Mouse (Mus musculus) embryo, embryonic 11.5 days (tissue): Measurements from ENCODE around the gene Edem2.
"Not testable (repeated sequence)": the region's sequence is repeated elsewhere in the genome, so short reads cannot be mapped to it uniquely, and the experiment has no call there.

Experiments used
- DNase-seq: peaks from one replicate; pipeline ENCODE4 v3.0.0-alpha.2; 2012; ENCODE audit warnings: low read depth, low spot score

Gene Edem2

DNA sequence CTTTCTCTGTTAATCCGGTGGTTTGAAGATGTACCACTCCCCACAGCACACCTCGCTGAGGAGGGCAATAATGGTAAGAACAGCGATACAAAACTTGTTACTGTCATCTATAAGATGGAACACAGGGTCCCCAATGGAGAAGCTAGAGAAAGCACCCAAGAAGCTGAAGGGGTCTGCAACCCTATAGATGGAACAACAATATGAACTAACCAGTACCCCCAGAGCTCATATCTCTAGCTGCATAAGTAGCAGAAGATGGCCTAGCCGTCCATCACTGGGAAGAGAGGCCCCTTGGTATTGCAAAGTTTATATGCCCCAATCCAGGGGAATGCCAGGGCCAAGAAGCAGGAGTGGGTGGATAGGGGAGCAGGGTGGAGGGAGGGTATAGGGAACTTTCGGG, 6.5 kb upstream of the Edem2 start, which contains the start of gene Gm17581:
Gene Gm17581 (minus strand): TSS at position 101 of the 400 bp plus-strand sequence.
- not testable (repeated sequence) for DNase-seq

DNA sequence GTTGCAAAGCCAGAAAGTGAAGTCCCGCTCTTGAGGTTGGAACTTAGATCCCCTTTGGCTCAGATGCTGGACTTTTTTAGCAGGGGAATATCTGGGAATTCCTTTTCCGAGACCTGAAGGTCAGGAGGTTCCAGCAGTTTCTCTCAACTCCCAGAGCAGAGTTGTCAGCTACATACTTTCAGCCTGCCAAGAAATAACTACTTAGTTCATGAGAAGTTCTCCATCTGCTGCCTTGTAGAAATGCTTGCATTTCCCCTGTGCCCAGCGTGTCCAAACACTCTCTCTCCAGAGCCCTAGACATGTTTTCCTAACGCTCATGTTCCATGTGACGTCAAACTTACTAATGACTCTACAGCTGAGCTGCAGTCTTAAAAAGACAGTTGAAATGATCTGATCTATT, 5.8 kb upstream of the Edem2 start:
- no peak for DNase-seq

DNA sequence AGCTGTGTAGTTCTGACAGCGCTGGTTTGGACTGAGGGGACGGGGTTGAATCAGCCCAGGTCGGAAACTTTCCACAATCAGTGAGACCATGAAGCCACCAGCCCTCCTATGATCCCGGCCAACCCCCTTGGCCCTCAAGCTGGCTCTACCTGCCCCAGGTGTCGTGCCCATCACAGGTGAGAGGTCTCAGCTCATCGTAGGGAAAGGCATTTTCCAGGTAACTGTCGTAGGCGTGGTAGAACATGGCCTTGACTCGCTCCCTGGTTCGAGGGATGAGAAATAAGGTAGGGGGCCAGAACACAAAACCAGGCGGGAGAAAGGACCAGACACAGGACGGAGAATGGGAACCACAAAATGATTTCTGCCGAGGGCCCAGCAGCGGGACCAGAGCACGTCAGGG, 533 bp downstream of the Edem2 start:
- no peak for DNase-seq

DNA sequence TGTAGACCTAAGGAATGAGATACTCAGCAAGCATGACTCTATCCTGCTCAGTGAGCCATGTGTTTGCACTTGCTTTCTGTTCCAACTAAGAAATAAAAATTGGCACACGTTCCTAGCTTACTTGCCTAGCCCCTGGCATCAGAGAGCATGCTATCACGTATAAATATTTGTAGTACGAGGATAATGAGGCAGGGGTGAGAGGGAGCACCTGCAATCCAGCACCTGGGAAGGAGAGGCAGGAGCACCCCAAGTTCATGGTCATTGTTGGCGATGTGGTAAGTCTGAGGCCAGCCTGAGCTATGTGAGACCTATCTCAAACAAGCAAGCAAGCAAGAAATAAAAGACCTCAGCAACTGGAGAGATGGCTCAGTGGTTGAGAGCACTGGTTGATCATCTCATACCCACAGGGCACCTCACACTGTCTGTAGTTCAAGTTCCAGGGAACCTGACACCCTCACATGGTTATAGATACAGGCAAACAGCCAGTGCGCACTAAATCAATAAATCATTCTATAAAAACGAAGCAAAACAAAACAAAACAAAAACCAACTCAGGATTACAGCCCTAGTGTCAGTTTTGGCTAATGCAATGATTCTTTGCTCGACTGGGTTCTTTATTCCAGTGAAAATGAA, 1.4 kb downstream of the Edem2 start:
- DNase-seq = no peak

DNA sequence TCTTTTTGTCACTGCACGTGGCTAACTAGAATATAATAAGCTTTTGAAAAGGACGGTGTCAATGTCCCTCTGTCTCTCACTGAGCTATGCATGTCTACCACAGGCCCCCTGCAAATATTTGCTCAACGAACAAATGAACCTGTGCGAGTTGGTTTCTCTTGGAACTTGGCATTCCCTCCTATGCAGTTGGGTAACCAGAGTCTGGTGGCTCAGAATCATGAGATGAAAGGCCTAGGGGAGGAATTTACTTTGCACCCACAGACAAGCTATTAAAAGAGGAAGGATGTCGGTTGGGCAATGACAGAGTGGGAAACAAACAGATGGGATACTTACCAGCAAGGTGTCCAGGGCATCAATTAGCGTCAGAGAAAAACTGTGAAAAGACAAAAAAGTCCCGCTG, 3.0 kb downstream of the Edem2 start:
- DNase-seq = no peak

DNA sequence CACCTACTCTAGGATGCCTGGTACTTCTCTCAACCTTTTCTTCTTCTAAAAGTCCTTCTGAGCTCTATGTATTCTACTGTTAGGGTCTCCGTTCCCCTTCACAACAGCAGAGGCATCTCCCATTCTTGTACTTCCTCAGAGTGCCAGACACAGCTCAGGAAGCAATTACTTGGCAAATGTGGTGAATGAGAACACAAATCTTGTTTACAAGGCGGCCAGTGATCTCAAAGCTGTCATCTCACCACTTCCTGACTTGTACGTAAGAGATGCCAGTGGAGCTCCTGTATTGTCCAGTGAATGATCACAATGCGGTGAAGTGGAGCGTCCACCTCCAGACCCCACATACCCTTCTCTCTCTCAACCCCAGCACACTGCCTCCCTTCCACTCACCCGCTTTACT, 4.7 kb downstream of the Edem2 start:
- no peak for DNase-seq

DNA sequence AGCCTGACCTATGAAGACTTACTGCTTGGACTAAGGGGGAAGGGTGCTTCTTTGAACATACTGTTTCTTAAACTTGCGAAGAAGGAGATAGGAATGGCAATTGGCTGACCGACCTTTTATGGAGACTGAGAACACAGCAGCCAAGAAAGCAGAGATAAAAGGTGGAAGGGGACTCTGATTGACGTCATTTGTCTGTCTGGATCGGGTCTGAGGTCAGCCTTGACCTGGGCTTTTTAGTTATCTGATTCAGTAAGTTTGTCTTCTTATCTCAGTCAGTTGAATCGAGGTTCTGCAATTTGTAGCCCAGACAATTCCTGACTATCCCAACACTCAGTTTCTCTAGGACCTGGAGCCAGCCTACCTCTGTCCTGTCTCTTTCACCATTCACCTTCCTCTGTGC, 5.2 kb downstream of the Edem2 start:
- no peak for DNase-seq

DNA sequence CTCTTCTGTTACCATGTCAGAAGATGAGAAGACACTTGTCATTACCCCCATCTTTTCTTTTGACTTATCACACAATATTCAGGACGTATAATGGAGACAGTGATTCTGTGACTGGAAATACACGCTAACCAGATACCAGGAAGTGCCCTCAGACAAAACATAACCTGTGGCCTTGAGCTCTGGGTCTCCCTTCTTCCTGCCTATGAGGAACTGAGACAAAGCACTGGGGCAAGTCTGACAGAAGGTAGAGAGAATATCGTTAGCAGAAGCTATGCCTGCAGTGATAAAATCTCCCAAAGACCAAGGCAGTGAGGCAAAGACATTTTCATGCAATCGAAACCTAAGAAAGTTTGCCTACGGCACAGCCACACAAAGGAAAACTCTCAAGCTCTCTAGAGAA, 8.7 kb downstream of the Edem2 start:
- DNase-seq = no peak

DNA sequence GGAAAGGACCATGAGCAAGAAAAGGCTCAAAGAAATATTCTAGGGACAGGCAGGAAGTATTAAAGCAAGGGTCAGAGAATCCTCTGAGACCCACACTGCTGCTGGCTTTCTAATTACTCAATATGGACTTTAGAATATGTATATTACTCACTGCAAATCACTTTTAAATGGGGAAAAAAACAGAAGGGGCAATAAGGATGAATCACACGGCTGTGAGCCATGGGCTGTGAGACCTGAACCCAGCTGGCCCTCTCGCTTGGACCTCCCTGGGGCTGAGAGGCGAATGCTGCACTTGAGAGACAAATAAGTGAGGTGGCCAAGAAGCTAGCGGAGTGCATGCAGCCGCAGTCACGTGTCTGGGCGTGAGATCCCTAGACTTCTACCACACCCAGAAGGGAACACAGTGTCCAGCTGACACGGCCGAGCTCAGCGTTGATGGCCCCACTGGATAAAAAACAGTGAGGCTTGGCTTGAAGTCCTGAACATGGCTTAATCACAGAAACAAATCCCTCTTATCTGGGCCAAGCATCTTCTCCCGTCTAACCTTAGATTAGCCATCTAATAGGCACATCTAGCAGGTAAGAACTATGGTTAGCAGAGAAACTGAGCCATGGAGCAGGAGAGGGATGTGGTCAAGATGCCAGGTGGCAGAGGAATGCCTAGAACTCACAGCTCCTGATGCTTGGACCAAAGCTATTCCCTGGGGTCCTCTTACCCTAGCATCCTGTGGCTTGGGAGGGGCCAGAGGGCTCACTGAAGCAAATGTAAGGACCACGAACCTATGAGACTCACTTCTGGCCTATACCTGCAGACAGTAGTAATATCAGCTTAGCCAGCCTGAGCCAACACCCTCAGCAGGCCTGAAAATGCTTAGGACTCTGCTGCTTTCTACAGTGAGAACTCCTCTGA, 11.9 kb downstream of the Edem2 start:
- no peak for DNase-seq

DNA sequence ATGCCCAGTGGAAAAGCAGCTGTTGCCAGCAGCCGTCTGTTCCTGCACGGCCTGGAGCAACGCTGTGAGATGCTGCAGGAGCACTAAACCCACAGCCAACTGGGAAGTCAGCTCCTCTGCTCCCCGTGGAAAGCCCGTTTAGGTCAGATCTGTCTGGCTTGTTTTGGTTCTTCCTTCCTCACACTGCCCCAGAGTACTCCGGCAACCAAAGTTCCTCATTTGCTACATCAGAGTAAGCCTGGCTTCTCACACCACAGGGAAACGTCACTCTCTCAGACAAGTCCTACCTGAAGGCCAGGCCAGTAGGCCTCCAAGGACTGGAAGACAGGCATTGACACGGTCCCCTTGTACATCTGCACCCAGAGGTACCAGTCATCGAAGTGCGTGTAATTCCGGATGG, 18.7 kb downstream of the Edem2 start:
- DNase-seq = no peak

DNA sequence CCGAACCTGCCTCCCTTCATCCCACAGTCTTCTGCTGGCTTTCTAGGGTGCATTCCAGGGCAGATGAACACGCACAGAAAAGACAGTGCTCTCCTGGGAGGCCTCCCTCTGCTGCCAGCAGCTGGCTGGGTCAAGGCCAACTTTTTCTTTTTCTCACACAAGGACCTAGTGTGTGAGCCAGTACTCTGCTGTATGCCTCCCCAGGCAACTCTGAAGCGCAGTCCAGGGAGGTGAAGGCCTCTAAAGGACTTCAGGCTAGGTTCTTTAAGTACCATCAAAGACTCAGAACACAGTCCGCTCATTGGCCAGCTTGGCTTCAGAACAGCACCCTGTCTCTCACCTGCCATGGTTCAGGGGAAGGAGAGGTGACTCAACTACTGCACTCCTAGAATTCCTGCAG, 22.0 kb downstream of the Edem2 start:
- no peak for DNase-seq

DNA sequence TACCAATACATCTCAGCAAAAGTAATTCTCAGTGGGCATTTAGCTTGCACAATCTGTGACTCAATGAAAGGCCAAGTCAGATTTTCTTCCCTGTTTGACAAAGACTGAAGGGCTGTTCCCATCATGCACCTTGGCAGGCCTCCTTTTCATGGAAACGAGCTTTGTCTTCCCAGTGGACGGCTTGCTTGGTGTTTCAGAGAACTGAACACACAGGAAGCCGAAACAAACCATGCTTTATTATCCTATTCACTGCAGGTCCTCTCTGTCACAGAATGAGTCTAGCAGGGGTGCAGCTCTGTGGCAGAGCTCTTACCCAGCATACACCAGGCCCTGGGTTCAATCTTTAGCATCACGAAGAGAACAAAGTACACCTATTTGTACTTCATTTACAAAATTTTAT, 25.6 kb downstream of the Edem2 start:
- no peak for DNase-seq

DNA sequence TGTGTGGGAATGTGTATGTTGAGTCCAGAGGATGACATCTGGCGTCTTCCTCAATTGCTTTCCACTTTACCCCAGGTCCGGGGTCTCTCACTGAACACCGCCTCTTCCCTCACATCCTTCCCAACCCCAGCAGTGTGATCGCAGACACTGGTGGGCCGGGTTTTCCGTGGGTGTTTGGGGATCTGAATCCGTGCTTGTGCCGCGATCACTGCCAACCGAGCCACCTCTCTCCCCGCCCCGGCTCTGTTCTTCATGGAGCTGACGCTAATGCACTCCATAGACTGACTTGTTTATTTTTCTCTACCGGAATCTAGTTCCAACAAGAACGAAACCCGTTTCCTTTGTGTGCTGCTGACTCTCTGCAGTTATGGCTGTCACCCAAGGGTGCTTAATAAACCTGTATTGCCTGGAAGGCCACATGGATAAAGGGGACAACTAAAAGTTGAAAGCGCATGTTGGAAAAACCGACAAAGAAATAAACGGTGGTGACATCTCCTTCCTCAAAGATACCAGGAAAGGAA, 27.8 kb downstream of the Edem2 start:
- no peak for DNase-seq

DNA sequence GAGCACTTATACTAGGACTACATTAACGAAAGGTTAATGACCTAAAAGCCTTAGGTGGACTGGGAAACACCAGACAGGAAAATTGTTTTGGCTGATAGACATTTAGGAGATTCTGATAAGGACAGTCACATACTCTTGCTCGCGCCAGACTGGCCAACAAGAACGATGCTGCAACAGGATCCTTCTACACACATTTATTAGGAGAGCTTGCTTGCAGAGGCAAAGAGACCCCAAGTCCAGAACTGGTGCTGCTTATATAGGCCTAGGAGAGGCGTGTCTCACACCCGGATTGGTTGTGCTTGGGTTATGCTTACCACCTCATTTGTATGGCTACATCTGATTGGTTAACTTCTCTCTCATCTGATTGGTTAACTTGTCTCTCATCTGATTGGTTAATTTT, 30.8 kb downstream of the Edem2 start:
- not testable (repeated sequence) for DNase-seq

DNA sequence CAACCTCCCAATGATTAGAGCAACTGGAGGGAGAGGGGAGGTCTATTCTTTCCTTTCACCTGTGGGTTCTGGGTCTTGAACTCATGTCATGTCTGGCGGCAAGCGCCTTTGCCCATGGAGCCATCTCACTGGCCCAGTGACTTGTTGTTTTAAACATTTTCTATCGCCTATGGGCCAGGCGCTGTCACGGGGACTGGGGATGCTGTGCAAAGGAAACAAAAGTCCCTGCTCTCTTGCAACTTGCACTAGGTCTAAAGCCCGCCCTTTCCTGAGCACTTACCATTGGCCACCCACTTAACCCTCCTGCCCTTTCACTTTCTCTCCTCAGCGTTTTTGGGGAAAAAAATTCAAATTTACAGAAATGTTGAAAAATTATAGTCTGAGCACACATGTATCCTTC, 32.4 kb downstream of the Edem2 start:
- DNase-seq = no peak

DNA sequence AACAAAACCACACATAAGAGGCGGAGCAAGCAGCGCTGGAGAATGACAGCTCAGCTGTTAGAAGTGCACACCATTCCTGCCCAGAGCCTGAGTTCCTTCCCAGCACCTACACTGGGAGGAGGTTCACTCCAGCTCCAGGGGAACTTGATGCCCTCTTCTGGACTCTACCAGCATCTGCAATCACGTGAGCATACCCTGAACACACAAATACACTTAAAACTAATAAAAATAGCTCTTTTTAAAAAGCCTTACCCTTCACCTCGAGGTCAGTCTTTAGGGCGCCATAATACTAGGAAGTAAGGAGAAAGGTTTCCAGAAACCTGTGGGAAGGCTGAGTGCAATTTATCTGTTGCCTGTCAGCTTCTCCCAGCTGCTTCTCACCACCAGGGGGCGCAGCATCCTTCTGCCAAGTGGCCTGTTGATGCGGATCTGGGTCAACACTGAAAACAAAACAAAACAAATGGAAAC, 33.1 kb downstream of the Edem2 start:
- peak; percentile 64 for DNase-seq

DNA sequence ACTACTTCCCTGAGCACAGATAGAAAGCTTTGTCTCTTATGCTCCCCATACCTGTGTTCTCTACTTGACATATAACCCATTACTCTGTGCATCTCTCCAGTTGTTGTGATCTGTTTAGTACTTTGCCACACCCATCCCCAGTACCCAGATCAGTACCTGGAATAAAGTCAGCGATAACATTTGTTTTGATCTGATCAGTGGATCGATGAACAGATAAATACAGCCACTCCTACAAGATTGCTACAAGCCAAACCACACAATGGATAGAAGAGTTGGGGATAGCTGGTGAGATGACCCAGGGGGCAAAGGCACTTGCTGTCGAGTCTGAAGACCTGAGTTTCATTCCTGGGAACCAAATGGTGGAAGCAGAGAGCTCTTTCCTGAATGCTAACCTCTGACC, 34.0 kb downstream of the Edem2 start:
- DNase-seq = no peak

DNA sequence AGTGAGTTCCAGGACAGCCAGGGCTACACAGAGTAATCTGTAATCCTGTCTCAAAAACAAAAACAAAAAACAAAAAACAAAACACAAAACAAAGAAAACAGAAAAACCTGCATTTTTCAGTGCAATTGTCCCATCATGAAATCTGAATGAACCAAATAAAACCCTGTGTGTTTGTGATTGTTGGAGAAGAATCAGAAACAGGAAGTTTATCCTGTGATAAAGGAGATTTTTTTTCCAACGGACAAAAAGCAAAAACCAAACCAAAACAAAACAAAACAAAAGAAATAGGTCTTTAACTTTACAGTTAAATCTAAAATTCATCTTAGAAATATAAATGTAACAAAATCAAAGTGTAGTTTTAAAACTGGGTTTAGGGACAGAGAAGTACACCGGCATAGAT, 34.7 kb downstream of the Edem2 start:
- no peak for DNase-seq

DNA sequence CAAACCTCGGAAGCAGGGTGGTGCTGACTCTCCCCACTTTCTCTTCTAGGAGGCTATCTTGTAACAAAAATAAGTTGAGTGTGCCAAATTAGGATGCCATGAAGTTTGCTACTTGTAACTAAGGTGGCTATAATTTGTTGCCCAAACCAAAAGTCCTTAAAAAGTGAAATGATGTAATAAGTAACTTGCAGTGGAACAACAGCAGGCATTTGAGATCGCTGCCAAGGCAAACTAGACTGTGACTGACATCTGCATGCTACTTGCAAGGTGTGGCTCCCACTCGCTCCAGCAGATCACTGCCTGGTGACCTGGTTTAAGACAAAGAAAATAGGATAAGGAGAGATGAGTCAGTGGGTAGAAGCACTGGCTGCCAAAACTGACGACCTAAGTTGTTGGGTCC, 36.1 kb downstream of the Edem2 start:
- DNase-seq = no peak

DNA sequence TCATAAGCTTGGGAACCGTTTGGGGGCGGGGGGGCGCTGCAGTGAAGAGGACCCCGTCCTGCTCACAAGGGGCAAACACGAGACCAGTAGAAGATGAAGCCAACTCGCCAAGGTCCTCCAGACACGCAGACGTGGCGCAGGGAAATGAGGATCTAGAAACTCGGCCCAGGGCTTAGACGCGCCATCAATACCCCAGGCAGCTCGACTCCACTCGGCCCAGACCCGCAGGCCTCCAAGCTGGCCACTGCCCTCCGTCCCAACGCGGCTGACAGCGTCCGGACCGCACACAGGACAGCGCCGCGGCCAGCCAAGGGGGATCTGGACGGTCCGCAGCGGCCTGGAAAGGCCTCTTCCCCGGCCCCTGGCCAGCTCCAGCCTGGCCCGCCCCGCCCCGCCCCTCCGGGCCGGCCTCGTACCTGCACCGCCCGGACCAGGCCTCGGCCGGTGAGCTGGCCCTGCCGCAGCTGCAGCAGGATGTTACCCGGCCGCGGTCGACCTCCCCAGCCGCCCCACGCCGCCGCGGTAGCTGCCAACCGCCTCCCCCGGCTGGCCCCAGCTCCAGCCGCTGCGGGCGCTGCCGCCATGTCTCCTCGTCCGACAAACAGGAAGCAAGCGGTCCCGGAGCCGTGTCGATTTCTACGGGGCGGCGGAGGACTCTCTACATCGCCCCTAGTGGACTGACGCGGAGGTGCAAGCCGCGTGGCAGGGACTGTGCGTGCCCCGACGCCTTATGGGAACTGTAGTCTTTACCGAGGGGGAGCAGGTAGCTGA, 37.4 kb downstream of the Edem2 start, which contains the start of gene Trpc4ap:
Gene Trpc4ap (minus strand): TSS at position 662 of the 771 bp plus-strand sequence.
- peak; percentile 92 for DNase-seq

DNA sequence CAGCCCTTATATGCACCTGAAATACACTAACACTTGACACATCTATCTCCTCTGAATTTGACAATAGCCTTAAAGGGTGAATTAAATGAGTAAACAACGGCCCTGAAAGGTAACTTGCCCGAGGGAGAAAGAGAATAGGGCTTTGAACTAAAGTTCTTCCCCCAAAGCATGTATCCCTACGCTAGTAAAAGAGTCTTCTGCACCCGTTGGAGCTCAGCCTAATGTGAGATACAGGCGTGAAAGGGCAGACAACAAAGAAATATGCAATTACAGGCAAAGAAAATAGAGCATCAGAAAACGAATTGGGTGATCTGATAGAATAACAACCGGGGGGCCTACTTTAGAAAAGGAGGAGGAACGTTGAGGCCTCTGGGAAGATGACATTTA, 37.9 kb downstream of the Edem2 start:
- no peak for DNase-seq

DNA sequence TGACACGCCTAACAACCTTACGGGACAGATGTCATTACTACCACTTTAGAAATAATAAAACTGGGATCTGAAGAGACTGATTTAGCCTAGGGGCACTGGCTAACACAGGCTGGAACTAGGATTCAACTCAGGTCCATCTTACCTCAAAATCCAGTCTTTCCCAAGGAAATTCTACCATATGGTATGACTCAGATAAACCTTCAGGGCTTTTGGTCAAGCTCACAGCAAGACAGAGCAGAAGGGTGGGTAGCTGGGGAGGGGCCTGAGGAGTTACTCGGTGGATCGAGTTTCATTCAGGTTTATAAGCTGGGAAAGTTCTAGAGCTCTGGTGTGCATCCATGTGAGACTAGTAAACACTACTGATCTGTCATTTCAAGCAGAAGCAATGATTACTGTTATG, 40.1 kb downstream of the Edem2 start:
- no peak for DNase-seq
